Mouse (Mus musculus): ENCODE measurements around the gene Ccdc34.

Ccdc34 gene

GRCm38 (mm10) chr2:109977322-109977721 is 40.3 kb upstream of the Ccdc34 start:
- Histone ChIP-seq H3K9me3 (ENCODE audit: low read length) (no peaks in the 10 kb centered on the region), H3K36me3 (ENCODE audit: insufficient read depth, low read length) (peaks cover 63% of the 10 kb centered on the region), H3K4me3 (replicated peaks; ENCODE audit: low read length) (no peak overlapping the region), H3K27me3 (ENCODE audit: insufficient read depth, low read length) (no peaks in the 10 kb centered on the region), H3K4me1 (replicated peaks; ENCODE audit: low read depth, low read length) (peaks cover 5% of the 10 kb centered on the region; the same call in 1 of the 2 replicates)
- no peak for TF ChIP-seq CTCF (conservative IDR thresholded peaks at IDR 0.05; ENCODE audit: low read length)
- no peak for TF ChIP-seq POU5F1 (IDR thresholded peaks at IDR 0.05; ENCODE audit: borderline replicate concordance, low read length)
- no peak for TF ChIP-seq NANOG (IDR thresholded peaks at IDR 0.05; ENCODE audit: borderline replicate concordance, low read length)

DNA sequence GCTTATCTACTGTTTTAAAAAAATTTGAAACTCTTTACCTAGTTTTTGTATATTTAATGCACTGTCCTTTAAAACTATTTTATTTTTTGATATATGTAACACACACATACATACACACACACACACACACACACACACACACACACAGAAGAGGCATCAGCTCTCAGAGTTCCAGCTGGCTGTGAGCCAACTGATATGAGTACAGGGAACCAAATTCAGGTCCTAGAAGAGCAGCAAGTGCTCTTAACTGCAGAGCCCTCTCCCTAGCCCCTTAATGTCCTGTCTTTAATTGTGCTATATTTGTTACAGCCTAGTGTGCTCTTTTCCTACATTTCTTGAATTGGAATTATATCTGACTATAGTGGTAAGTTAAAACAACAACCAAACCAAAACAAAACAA is 38.4 kb upstream of the Ccdc34 start:
- peaks cover 69% of the 10 kb centered on the region for H3K36me3 ChIP-seq (ENCODE audit: insufficient read depth, low read length)
- no peaks in the 10 kb centered on the region for H3K9me3 ChIP-seq (ENCODE audit: low read length)
- peaks cover 5% of the 10 kb centered on the region; the same call in 1 of the 2 replicates for H3K4me1 ChIP-seq (replicated peaks; ENCODE audit: low read depth, low read length)
- TF ChIP-seq POU5F1 (IDR thresholded peaks at IDR 0.05; ENCODE audit: borderline replicate concordance, low read length) (no peak), CTCF (conservative IDR thresholded peaks at IDR 0.05; ENCODE audit: low read length) (no peak), NANOG (IDR thresholded peaks at IDR 0.05; ENCODE audit: borderline replicate concordance, low read length) (no peak)
- H3K4me3 ChIP-seq (replicated peaks; ENCODE audit: low read length), result no peak overlapping the region
- no peaks in the 10 kb centered on the region for H3K27me3 ChIP-seq (ENCODE audit: insufficient read depth, low read length)

DNA sequence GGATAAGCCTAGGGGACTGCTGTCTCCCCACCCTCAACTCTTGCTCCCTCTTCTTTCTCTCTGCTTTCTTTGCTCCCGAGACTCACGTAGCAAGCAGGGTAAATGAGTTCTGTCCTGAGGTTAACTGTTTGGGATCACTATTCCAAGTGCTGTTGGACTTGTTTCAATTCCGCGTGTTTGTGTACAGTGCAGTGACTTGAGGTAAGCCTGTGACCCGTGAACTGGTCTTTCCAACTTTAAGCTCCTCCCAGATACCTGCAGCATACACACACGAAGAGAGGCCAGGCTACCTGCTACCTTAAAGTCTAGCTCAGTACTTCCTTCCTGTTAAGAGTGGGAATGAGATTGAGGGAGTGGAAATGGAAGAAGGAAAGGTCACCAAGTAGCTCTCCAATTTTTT is 34.2 kb upstream of the Ccdc34 start:
- H3K36me3 ChIP-seq (ENCODE audit: insufficient read depth, low read length), result peaks cover 68% of the 10 kb centered on the region
- TF ChIP-seq NANOG (IDR thresholded peaks at IDR 0.05; ENCODE audit: borderline replicate concordance, low read length) (no peak), POU5F1 (IDR thresholded peaks at IDR 0.05; ENCODE audit: borderline replicate concordance, low read length) (no peak), CTCF (conservative IDR thresholded peaks at IDR 0.05; ENCODE audit: low read length) (no peak)

GRCm38 (mm10) chr2:109984930-109985329 is 32.7 kb upstream of the Ccdc34 start:
- no peaks in the 10 kb centered on the region for H3K27me3 ChIP-seq (ENCODE audit: insufficient read depth, low read length)
- H3K4me3 ChIP-seq (replicated peaks; ENCODE audit: low read length), result no peak overlapping the region
- TF ChIP-seq NANOG (IDR thresholded peaks at IDR 0.05; ENCODE audit: borderline replicate concordance, low read length) (no peak), CTCF (conservative IDR thresholded peaks at IDR 0.05; ENCODE audit: low read length) (no peak), POU5F1 (IDR thresholded peaks at IDR 0.05; ENCODE audit: borderline replicate concordance, low read length) (no peak)
- peaks cover 51% of the 10 kb centered on the region for H3K4me1 ChIP-seq (replicated peaks; ENCODE audit: low read depth, low read length)
- H3K36me3 ChIP-seq (ENCODE audit: insufficient read depth, low read length), result peaks cover 62% of the 10 kb centered on the region
- H3K9me3 ChIP-seq (ENCODE audit: low read length), result no peaks in the 10 kb centered on the region

More for the DNA sequence above, 34.2 kb upstream of the Ccdc34 start:
- no peaks in the 10 kb centered on the region for H3K27me3 ChIP-seq (ENCODE audit: insufficient read depth, low read length)
- peaks cover 37% of the 10 kb centered on the region for H3K4me1 ChIP-seq (replicated peaks; ENCODE audit: low read depth, low read length)
- H3K4me3 ChIP-seq (replicated peaks; ENCODE audit: low read length), result no peak overlapping the region
- no peaks in the 10 kb centered on the region for H3K9me3 ChIP-seq (ENCODE audit: low read length)

GRCm38 (mm10) chr2:109985560-109985959 is 32.1 kb upstream of the Ccdc34 start:
- TF ChIP-seq POU5F1 (IDR thresholded peaks at IDR 0.05; ENCODE audit: borderline replicate concordance, low read length) (no peak), NANOG (IDR thresholded peaks at IDR 0.05; ENCODE audit: borderline replicate concordance, low read length) (no peak), CTCF (conservative IDR thresholded peaks at IDR 0.05; ENCODE audit: low read length) (no peak)
- Histone ChIP-seq H3K27me3 (ENCODE audit: insufficient read depth, low read length) (no peaks in the 10 kb centered on the region), H3K4me3 (replicated peaks; ENCODE audit: low read length) (no peak overlapping the region), H3K36me3 (ENCODE audit: insufficient read depth, low read length) (peaks cover 62% of the 10 kb centered on the region), H3K4me1 (replicated peaks; ENCODE audit: low read depth, low read length) (peaks cover 57% of the 10 kb centered on the region), H3K9me3 (ENCODE audit: low read length) (no peaks in the 10 kb centered on the region)

DNA sequence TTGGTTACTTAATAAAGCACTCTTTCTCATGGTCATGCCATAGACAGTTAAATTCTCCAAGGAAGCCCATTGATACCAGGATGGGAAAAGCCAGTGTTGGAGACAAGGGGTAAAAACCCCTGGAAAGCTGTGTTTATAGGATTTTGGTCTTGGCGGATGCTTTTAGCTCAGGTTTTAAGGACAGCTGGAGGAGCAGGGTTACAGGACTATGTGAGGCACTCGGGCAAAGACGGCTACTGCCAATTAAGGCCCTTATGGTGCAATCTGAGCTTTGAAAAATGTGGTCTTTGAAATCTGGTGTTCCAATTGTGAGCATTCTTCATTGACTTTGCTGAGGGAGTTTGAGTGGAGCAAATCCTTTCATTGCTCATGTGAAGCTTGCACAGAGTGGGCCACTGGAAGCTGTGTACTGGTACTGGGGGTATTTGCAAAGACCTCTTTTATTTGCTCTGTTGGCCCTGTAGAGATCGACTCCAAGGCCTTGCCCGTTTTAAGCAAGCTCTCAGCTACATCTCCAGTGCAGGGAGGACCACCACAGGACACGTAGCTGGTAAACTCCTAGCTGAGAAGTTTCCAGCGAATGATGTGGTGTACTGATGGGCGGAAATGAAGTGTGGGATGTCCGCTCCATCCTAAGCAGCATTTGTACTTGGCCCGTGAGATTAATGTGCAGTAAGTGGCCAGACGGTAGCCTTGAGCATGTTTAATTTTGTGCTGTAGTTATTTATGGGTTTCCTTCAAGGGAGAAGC is 31.4 kb upstream of the Ccdc34 start:
- Histone ChIP-seq H3K27me3 (ENCODE audit: insufficient read depth, low read length) (no peaks in the 10 kb centered on the region), H3K4me3 (replicated peaks; ENCODE audit: low read length) (no peak overlapping the region), H3K36me3 (ENCODE audit: insufficient read depth, low read length) (peaks cover 65% of the 10 kb centered on the region), H3K4me1 (replicated peaks; ENCODE audit: low read depth, low read length) (peaks cover 64% of the 10 kb centered on the region), H3K9me3 (ENCODE audit: low read length) (no peaks in the 10 kb centered on the region)
- TF ChIP-seq NANOG (IDR thresholded peaks at IDR 0.05; ENCODE audit: borderline replicate concordance, low read length) (no peak), CTCF (conservative IDR thresholded peaks at IDR 0.05; ENCODE audit: low read length) (no peak), POU5F1 (IDR thresholded peaks at IDR 0.05; ENCODE audit: borderline replicate concordance, low read length) (no peak)

GRCm38 (mm10) chr2:109987946-109988345 is 29.7 kb upstream of the Ccdc34 start:
- Histone ChIP-seq H3K9me3 (ENCODE audit: low read length) (no peaks in the 10 kb centered on the region), H3K4me3 (replicated peaks; ENCODE audit: low read length) (no peak overlapping the region), H3K36me3 (ENCODE audit: insufficient read depth, low read length) (peaks cover 54% of the 10 kb centered on the region), H3K4me1 (replicated peaks; ENCODE audit: low read depth, low read length) (peaks cover 70% of the 10 kb centered on the region), H3K27me3 (ENCODE audit: insufficient read depth, low read length) (no peaks in the 10 kb centered on the region)
- TF ChIP-seq CTCF (conservative IDR thresholded peaks at IDR 0.05; ENCODE audit: low read length), result no peak

- Histone ChIP-seq H3K9me3 (ENCODE audit: low read length) (no peaks in the 10 kb centered on the region), H3K27me3 (ENCODE audit: insufficient read depth, low read length) (no peaks in the 10 kb centered on the region), H3K36me3 (ENCODE audit: insufficient read depth, low read length) (peaks cover 45% of the 10 kb centered on the region), H3K4me3 (replicated peaks; ENCODE audit: low read length) (no peak overlapping the region), H3K4me1 (replicated peaks; ENCODE audit: low read depth, low read length) (peaks cover 70% of the 10 kb centered on the region)
- TF ChIP-seq POU5F1 (IDR thresholded peaks at IDR 0.05; ENCODE audit: borderline replicate concordance, low read length) (no peak), CTCF (conservative IDR thresholded peaks at IDR 0.05; ENCODE audit: low read length) (no peak), NANOG (IDR thresholded peaks at IDR 0.05; ENCODE audit: borderline replicate concordance, low read length) (no peak)
Observed at GRCm38 (mm10) chr2:109989196-109989595, 28.4 kb upstream of the Ccdc34 start.

Data from E14TG2a.4 (cell line).